Mouse (Mus musculus) left cerebral cortex, postnatal 36 days (tissue): Measurements from ENCODE around the gene Jmjd1c. TPM values are rescaled to one million over a fixed set of nuclear protein-coding genes. Genes with fewer than 3 reads are reported as not detected.
A peak's percentile ranks its signal among the peaks of the same experiment; 100 is the strongest.

Experiments used
- DNase-seq, 2 experiments: peaks; one replicate each; pipeline ENCODE4 v3.0.0; 2021 to 2022; ENCODE audit warnings: low spot score in 2 of 2, mixed read lengths in 1 of 2
- intact Hi-C: fragments of 180-260 bp; cut with DNase I; formaldehyde crosslinking; loops from one replicate; pipeline ENCODE4 v1.15.1; 2025
- total RNA-seq, 2 experiments: library from RNA; stranded (reverse); gene quantifications; 2 replicates each; pipeline ENCODE4 v1.2.3; 2021

The Jmjd1c gene
- total RNA-seq, 2 experiments from 2014 or later, result 71.2 to 96.3 TPM

DNA sequence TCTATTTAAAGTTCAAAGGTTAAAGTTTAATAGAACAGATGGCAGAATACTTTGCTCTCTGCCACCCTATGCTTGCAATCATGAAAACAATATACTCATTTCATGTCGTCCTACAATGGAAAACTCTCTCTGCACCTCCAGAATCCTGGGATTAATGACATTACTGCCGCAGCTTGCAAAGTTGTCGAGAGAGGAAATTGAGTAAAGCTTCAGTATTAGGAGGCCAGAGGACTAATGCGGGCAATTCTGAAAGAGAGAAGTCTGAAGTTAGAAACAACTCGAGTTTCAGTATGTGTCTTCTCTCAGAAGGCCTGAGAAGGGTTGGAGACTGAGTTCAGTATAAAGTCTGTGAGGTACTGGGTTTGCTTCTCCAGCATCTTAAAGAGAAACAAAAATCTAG, 84.9 kb downstream of the Jmjd1c start:
- intact Hi-C loops, result no loop called here
- no peak for DNase-seq

DNA sequence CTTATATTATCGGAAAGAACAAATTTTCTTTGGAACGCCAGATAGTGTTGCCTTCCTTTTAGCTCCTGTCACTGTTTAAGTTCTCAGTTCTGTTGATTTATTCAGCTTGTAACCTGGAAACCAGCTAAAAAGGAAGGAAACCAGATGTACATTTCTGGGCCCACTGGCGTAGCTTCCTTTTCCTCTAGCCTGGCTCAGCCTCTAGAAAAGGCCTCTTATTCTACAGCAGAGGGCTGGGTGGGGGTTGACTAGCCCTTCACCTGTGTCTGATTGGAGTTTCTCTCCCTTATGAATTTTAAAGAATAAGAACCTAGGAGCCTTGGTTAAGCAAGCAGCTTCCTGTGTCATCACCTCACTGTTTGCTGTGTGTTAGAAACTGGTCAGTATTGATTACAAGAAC, 86.7 kb downstream of the Jmjd1c start:
- DNase-seq, result no peak
- intact Hi-C loops, result no loop called here

DNA sequence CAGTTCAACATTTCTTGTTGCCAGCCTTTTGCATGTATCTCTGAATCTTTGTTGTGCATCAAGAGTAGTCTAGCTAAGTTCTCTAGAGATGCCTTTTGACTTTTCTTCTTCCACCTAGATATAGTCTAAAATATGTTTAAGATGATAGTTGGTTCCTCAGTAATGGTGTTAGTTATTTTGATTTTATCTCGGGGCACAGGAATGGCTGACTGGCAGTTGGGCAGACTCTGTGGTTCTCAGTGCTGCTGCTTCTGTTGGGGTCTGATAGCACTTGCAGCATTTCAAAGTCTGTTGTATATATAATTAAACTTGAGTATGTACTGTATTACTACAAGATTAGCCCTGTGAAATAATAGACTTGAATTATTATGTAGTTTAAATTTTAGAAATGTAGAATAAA, 87.2 kb downstream of the Jmjd1c start:
- no peak for DNase-seq

GRCm38 (mm10) chr10:67184441-67185070, 88.6 kb downstream of the Jmjd1c start:
- intact Hi-C loops, result loop anchor here (5.0 kb wide), 3 partner anchors 43 to 87 kb away; partner anchors contain the start of genes Jmjd1c and Reep3
- no peak for DNase-seq

More for the DNA sequence above, 87.2 kb downstream of the Jmjd1c start:
- intact Hi-C loops, result no loop called here

- intact Hi-C loops, result loop anchor here (5.0 kb wide), 3 partner anchors 42 to 88 kb away; partner anchors contain the start of genes Jmjd1c and Reep3
Observed at GRCm38 (mm10) chr10:67185491-67186081, 89.7 kb downstream of the Jmjd1c start.

GRCm38 (mm10) chr10:67186489-67186888, 90.6 kb downstream of the Jmjd1c start:
- no peak for DNase-seq
- intact Hi-C loops, result loop anchor here (5.0 kb wide), 3 partner anchors 41 to 89 kb away; partner anchors contain the start of genes Jmjd1c and Reep3

More at GRCm38 (mm10) chr10:67185491-67186081, 89.7 kb downstream of the Jmjd1c start:
- DNase-seq, result peak; percentile 77 to 79

GRCm38 (mm10) chr10:67187001-67187453, 91.1 kb downstream of the Jmjd1c start:
- no peak for DNase-seq
- intact Hi-C loops, result loop anchor here (5.0 kb wide), 3 partner anchors 40 to 90 kb away; partner anchors contain the start of genes Jmjd1c and Reep3

DNA sequence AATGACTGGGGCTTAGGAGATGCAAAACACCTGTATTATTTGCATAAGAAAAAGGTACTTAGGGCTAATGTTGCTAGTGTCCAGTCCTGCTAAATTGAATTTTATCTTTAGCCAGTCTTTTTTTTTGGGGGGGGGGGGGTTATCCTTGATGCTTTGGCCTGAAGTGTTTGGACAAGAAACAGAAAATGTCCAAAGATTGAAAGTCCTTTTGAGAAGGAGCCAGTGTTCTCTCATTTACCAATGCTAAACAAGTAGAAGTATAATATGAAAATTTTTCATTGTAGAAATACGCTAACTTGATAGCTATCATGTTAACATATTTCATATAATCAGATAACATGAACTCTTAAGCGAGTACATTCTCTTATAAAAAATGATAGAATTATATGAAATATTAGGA, 92.0 kb downstream of the Jmjd1c start:
- intact Hi-C loops, result loop anchor here (5.0 kb wide), 3 partner anchors 39 to 91 kb away; partner anchors contain the start of genes Jmjd1c and Reep3
- DNase-seq, result no peak

GRCm38 (mm10) chr10:67189057-67189456, 93.1 kb downstream of the Jmjd1c start:
- intact Hi-C loops, result loop anchor here (5.0 kb wide), 3 partner anchors 38 to 92 kb away; partner anchors contain the start of genes Jmjd1c and Reep3

GRCm38 (mm10) chr10:67190261-67190660, 94.3 kb downstream of the Jmjd1c start:
- intact Hi-C loops, result no loop called here
- DNase-seq, result no peak

More at GRCm38 (mm10) chr10:67189057-67189456, 93.1 kb downstream of the Jmjd1c start:
- no peak for DNase-seq

- DNase-seq, result no peak
Observed at GRCm38 (mm10) chr10:67192366-67192765, 96.4 kb downstream of the Jmjd1c start.

GRCm38 (mm10) chr10:67193003-67193652, 97.2 kb downstream of the Jmjd1c start:
- no peak for DNase-seq
- intact Hi-C loops, result no loop called here

More at GRCm38 (mm10) chr10:67192366-67192765, 96.4 kb downstream of the Jmjd1c start:
- intact Hi-C loops, result no loop called here

DNA sequence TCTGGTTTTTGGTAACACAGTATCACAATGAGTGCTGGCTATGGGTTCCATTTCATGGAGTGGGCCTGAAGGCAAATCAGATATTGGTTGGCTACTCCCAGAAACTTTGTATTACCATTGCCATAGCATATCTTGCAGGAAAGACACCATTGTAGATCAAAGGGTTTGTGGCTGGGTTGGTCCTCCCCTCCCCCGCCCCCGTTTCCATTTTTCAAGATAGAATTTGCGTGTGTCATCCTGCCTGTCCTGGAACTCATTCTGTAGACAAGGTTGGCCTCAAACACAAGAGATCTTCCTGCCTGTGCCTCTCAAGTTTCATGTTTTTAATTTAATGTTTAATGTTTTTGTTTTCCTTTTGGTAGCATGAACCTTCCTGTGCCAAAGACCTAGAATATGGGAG, 98.1 kb downstream of the Jmjd1c start:
- no peak for DNase-seq
- intact Hi-C loops, result no loop called here

DNA sequence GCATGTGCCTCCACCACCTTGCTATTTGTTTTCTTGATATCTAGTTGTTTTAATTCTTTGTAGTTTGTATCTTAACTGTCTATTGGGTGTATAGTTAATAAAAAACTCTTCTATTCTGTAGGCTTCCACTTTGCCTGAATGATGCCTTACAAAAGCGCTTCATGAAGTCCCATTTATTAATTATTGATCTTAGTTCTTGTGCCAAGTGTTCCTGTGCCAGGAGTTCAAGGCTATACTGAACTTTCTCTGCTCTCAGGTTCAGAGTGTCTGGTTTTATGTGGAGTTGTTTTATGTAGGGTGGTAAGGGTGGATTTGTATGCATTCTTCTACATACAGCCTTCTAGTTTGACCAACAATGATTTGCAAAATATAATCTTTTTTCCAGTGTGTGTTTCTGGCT, 99.7 kb downstream of the Jmjd1c start:
- intact Hi-C loops, result no loop called here
- no peak for DNase-seq

GRCm38 (mm10) chr10:67197186-67197585, 101.3 kb downstream of the Jmjd1c start:
- intact Hi-C loops, result no loop called here
- no peak for DNase-seq

GRCm38 (mm10) chr10:67197829-67198228, 101.9 kb downstream of the Jmjd1c start:
- intact Hi-C loops, result no loop called here
- no peak for DNase-seq

- intact Hi-C loops, result no loop called here
Observed at GRCm38 (mm10) chr10:67201769-67202168, 105.8 kb downstream of the Jmjd1c start.

GRCm38 (mm10) chr10:67202470-67202869, 106.5 kb downstream of the Jmjd1c start:
- no peak for DNase-seq
- intact Hi-C loops, result no loop called here

More at GRCm38 (mm10) chr10:67201769-67202168, 105.8 kb downstream of the Jmjd1c start:
- no peak for DNase-seq

- intact Hi-C loops, result no loop called here
- DNase-seq, result no peak
Observed at GRCm38 (mm10) chr10:67204652-67205407, 108.9 kb downstream of the Jmjd1c start.
